ENCODE assay signal across 7 mouse cellular contexts in the genomic region with DNA sequence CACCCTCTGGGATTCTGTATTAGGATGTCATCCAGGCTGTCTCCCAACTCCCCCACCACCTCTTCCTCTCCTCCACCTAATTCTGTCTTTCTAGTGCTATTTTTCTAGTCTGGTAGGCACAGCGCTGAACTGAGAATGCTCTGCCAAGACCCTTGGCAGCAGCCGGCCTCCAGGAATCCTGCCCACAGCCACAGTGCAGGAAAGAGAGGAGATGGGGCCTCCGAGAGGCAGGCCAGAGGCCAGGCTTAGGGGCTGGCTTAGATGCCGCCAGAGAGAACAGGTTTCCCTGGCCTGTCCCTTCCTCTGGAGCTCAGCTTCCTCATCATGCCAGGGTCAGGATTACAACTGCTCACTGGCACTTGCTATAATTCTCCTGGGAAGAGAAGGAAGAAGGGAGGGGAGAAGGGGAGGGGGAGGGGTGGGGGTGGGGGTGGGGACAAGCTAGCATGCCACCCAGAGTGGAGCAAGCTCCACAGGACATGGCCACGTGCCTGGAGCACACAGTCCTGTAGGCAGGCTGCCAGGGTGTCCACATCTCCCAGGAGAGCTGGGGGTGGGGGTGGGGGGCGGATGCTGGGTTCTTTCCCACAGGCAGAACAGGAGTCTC. TPM values are rescaled to one million over a fixed set of nuclear protein-coding genes. Genes with fewer than 3 reads are reported as not detected.
DNase-seq lines count a peak whose midpoint lies in the region; ATAC-seq and TF ChIP-seq lines count a peak whose summit lies in the region.

No protein-coding gene starts in this region.

- peak; percentile 73 for DNase-seq in embryonic facial prominence, embryonic 14.5 days (ENCODE audit: low spot score)
- no peak for DNase-seq in heart, embryonic 10.5 days (ENCODE audit: low spot score)
- DNase-seq in kidney, adult 2 months = peak; percentile 95
- no peak for DNase-seq in thymus, postnatal 10 days (ENCODE audit: low spot score in 2 of 2)

- 12% methylated on average over 6 of the region's 6 CpGs for WGBS in embryonic facial prominence, embryonic 14.5 days
- WGBS in heart, embryonic 10.5 days = 35% methylated on average over 6 of the region's 6 CpGs
- WGBS in kidney, adult 2 months = 8% methylated on average over 6 of the region's 6 CpGs
- 23% methylated on average over 6 of the region's 6 CpGs for WGBS in limb, embryonic 12.5 days
- WGBS in neural tube, embryonic 12.5 days = 27% methylated on average over 6 of the region's 6 CpGs

- TF ChIP-seq POLR2A in kidney, adult 2 months (IDR thresholded peaks at IDR 0.05; ENCODE audit: low read depth, low read length) = no peak

- H3K9ac ChIP-seq in embryonic facial prominence, embryonic 14.5 days (ENCODE audit: low read depth, low read length) = no peak overlapping the region
- no peak overlapping the region for H3K9ac ChIP-seq in limb, embryonic 12.5 days (replicated peaks)
- no peak overlapping the region for H3K9ac ChIP-seq in neural tube, embryonic 12.5 days

- H3K4me3 ChIP-seq in embryonic facial prominence, embryonic 14.5 days (ENCODE audit: low read depth, low read length) = no peak overlapping the region
- H3K4me3 ChIP-seq in heart, embryonic 10.5 days = 0 out of 2 replicates have a peak overlapping the region, but pooled peaks have one; percentile 24
- no peak overlapping the region for H3K4me3 ChIP-seq in kidney, adult 2 months (ENCODE audit: insufficient read depth, low read depth, low read length)
- H3K4me3 ChIP-seq in limb, embryonic 12.5 days (replicated peaks) = no peak overlapping the region
- H3K4me3 ChIP-seq in neural tube, embryonic 12.5 days = no peak overlapping the region

- H3K27me3 ChIP-seq in embryonic facial prominence, embryonic 14.5 days (replicated peaks; ENCODE audit: control insufficient read depth, insufficient read depth, low read length) = 0 out of 2 replicates have a peak, but pooled peaks cover 9% of the 10 kb centered on the region
- peaks cover 20% of the 10 kb centered on the region for H3K27me3 ChIP-seq in heart, embryonic 10.5 days (ENCODE audit: insufficient read depth, poor library complexity, severe bottlenecking)
- H3K27me3 ChIP-seq in kidney, adult 2 months (replicated peaks; ENCODE audit: control insufficient read depth, insufficient read depth, low read length) = no peaks in the 10 kb centered on the region
- H3K27me3 ChIP-seq in limb, embryonic 12.5 days = peaks cover 29% of the 10 kb centered on the region
- H3K27me3 ChIP-seq in neural tube, embryonic 12.5 days (replicated peaks) = peaks cover 10% of the 10 kb centered on the region; the same call in 1 of the 2 replicates

- H3K4me2 ChIP-seq in embryonic facial prominence, embryonic 14.5 days (ENCODE audit: low read depth, low read length) = peak overlapping the region; percentile 23; the same call in 1 of the 2 replicates
- H3K4me2 ChIP-seq in limb, embryonic 12.5 days = peak overlapping the region; percentile 26; the same call in 1 of the 2 replicates
- 0 out of 2 replicates have a peak overlapping the region, but pooled peaks have one; percentile 18 for H3K4me2 ChIP-seq in neural tube, embryonic 12.5 days (replicated peaks)

- H3K36me3 ChIP-seq in embryonic facial prominence, embryonic 14.5 days (ENCODE audit: control insufficient read depth, insufficient read depth, low read length) = no peaks in the 10 kb centered on the region
- no peaks in the 10 kb centered on the region for H3K36me3 ChIP-seq in heart, embryonic 10.5 days
- no peaks in the 10 kb centered on the region for H3K36me3 ChIP-seq in kidney, adult 2 months (ENCODE audit: control insufficient read depth, insufficient read depth, low read length)
- H3K36me3 ChIP-seq in limb, embryonic 12.5 days = no peaks in the 10 kb centered on the region
- H3K36me3 ChIP-seq in neural tube, embryonic 12.5 days = no peaks in the 10 kb centered on the region

- H3K9me3 ChIP-seq in embryonic facial prominence, embryonic 14.5 days (ENCODE audit: control insufficient read depth, low read length) = no peaks in the 10 kb centered on the region
- H3K9me3 ChIP-seq in heart, embryonic 10.5 days = no peaks in the 10 kb centered on the region
- H3K9me3 ChIP-seq in limb, embryonic 12.5 days = no peaks in the 10 kb centered on the region
- H3K9me3 ChIP-seq in neural tube, embryonic 12.5 days = no peaks in the 10 kb centered on the region

- H3K4me1 ChIP-seq in embryonic facial prominence, embryonic 14.5 days (ENCODE audit: control insufficient read depth, insufficient read depth, low read length) = peaks cover 28% of the 10 kb centered on the region
- peaks cover 17% of the 10 kb centered on the region for H3K4me1 ChIP-seq in heart, embryonic 10.5 days
- H3K4me1 ChIP-seq in kidney, adult 2 months (ENCODE audit: control insufficient read depth, insufficient read depth, low read length) = peaks cover 31% of the 10 kb centered on the region
- peaks cover 8% of the 10 kb centered on the region; the same call in 1 of the 2 replicates for H3K4me1 ChIP-seq in limb, embryonic 12.5 days (replicated peaks)
- H3K4me1 ChIP-seq in neural tube, embryonic 12.5 days = peaks cover 9% of the 10 kb centered on the region

- peak; percentile 94 for ATAC-seq in cerebellum, adult (ENCODE audit: insufficient number of reproducible peaks, low FRiP score, low TSS enrichment)
- peak; percentile 92 for ATAC-seq in embryonic facial prominence, embryonic 14.5 days (ENCODE audit: low read depth)
- ATAC-seq in limb, embryonic 12.5 days (ENCODE audit: insufficient number of reproducible peaks, insufficient read depth, low FRiP score, low TSS enrichment, low read depth) = peak; percentile 55; the same call in 1 of the 2 replicates
- ATAC-seq in neural tube, embryonic 12.5 days (ENCODE audit: low FRiP score, low read depth) = peak; percentile 82

- TF ChIP-seq CTCF in kidney, adult 2 months (conservative IDR thresholded peaks at IDR 0.05; ENCODE audit: insufficient read depth, insufficient read length, low read depth, low read length) = no peak

- H3K27ac ChIP-seq in embryonic facial prominence, embryonic 14.5 days (replicated peaks; ENCODE audit: low read depth, low read length) = peak overlapping the region; percentile 54
- peak overlapping the region; percentile 52; the same call in 1 of the 2 replicates for H3K27ac ChIP-seq in heart, embryonic 10.5 days
- H3K27ac ChIP-seq in kidney, adult 2 months (ENCODE audit: insufficient read depth, low read depth, low read length) = peak overlapping the region; percentile 76
- no peak overlapping the region for H3K27ac ChIP-seq in limb, embryonic 12.5 days
- H3K27ac ChIP-seq in neural tube, embryonic 12.5 days = no peak overlapping the region

RNA-seq across cellular contexts. Expression of gene Hlf, which starts 8.6 kb away (rescaled TPM):
- 5.1 and 6.2 TPM in 2 replicates for polyA plus RNA-seq in embryonic facial prominence, embryonic 14.5 days (2014; fragmentation: Nextera tagmentation; extraction: Ambion mirVana)
- 1.7 and 3.3 TPM in 2 replicates for polyA plus RNA-seq in heart, embryonic 10.5 days (2016; fragmentation: Nextera tagmentation; extraction: Ambion mirVana)
- polyA plus RNA-seq in kidney, adult 2 months (2012; rRNA removed) = 36.5 and 39.7 TPM in 2 replicates
- 0.41 and 0.49 TPM in 2 replicates for polyA plus RNA-seq in limb, embryonic 12.5 days (2016; fragmentation: Nextera tagmentation; extraction: Ambion mirVana)
- polyA plus RNA-seq in neural tube, embryonic 12.5 days (2016; fragmentation: Nextera tagmentation; extraction: Ambion mirVana) = 1.8 and 2.5 TPM in 2 replicates

Comparison
In these comparisons a context has a peak if more than half of its experiments do, and no peak if none do; other contexts are left out.
1. DNase-seq: peak in embryonic facial prominence, embryonic 14.5 days (single experiment) and kidney, adult 2 months (single experiment); none in heart, embryonic 10.5 days (single experiment) and thymus, postnatal 10 days (0 of 2).
2. H3K27ac ChIP-seq: peak in embryonic facial prominence, embryonic 14.5 days (single experiment), heart, embryonic 10.5 days (single experiment) and kidney, adult 2 months (single experiment); none in limb, embryonic 12.5 days (single experiment) and neural tube, embryonic 12.5 days (single experiment).
3. Peak in every context shown above with its lines, with median percentiles within 50 percentile points of each other: ATAC-seq and H3K4me2 ChIP-seq.